In the genomic region with DNA sequence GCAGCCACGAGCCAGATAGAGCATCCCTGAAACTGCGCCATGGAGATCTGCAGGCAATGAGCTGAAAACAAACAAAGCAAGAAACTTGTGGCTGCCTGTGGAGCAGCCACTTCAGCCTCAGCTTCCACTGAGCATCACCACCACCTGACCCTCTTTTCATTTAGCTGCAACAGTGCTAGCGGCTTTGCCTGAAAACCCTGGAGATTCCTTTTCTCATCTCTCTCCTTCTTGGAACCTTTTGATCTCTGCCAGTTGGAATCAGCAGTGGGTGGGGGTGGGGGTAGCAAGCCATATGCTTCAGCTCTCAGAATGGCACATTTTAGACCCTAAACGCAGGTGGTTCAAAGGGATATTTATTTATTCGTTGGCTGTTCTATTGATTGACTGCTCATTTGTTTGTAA, we compare ENCODE assay signal across 16 mouse cellular contexts.
DNase-seq lines count a peak whose midpoint lies in the region; ATAC-seq and TF ChIP-seq lines count a peak whose summit lies in the region.
"Had no signal": no experiment of that assay in that cellular context is flagged by ENCODE, and none has a peak within 500 bp of the region (broad histone marks: within the 10 kb centered on the region; RNA-seq: fewer than 3 reads in every experiment).

No protein-coding gene starts in this region.

- no peaks in the 10 kb centered on the region for H3K27me3 ChIP-seq in cerebellum, adult 2 months (ENCODE audit: control insufficient read depth, insufficient read depth, low read length)
- no peaks in the 10 kb centered on the region for H3K27me3 ChIP-seq in midbrain, embryonic 10.5 days (ENCODE audit: low read depth, poor library complexity, severe bottlenecking)
- no peaks in the 10 kb centered on the region for H3K27me3 ChIP-seq in midbrain, embryonic 11.5 days (ENCODE audit: control insufficient read depth, insufficient read depth, low read length)
- H3K27me3 ChIP-seq in hindbrain, embryonic 16.5 days (replicated peaks; ENCODE audit: control insufficient read depth, insufficient read depth, low read length) = no peaks in the 10 kb centered on the region
- H3K27me3 ChIP-seq: stomach, embryonic 15.5 days had no signal

- peaks cover 16% of the 10 kb centered on the region for H3K4me1 ChIP-seq in cerebellum, adult 2 months (ENCODE audit: control insufficient read depth, insufficient read depth, low read length)
- H3K4me1 ChIP-seq in midbrain, embryonic 10.5 days = peaks cover 10% of the 10 kb centered on the region
- H3K4me1 ChIP-seq in midbrain, embryonic 11.5 days (ENCODE audit: control insufficient read depth, insufficient read depth, low read length) = peaks cover 5% of the 10 kb centered on the region; the same call in 1 of the 2 replicates
- H3K4me1 ChIP-seq in hindbrain, embryonic 16.5 days (ENCODE audit: control insufficient read depth, insufficient read depth, low read depth, low read length) = peaks cover 12% of the 10 kb centered on the region
- H3K4me1 ChIP-seq: stomach, embryonic 15.5 days had no signal

- H3K9ac ChIP-seq in midbrain, embryonic 11.5 days (ENCODE audit: low read length) = no peak overlapping the region
- no peak overlapping the region for H3K9ac ChIP-seq in hindbrain, embryonic 16.5 days (ENCODE audit: low read depth, low read length)
- H3K9ac ChIP-seq: stomach, embryonic 15.5 days had no signal

- H3K9me3 ChIP-seq in midbrain, embryonic 10.5 days (replicated peaks) = no peaks in the 10 kb centered on the region
- H3K9me3 ChIP-seq in midbrain, embryonic 11.5 days (ENCODE audit: control insufficient read depth, low read length) = no peaks in the 10 kb centered on the region
- H3K9me3 ChIP-seq in hindbrain, embryonic 16.5 days (ENCODE audit: control insufficient read depth, low read length) = no peaks in the 10 kb centered on the region
- H3K9me3 ChIP-seq: stomach, embryonic 15.5 days had no signal

- no peaks in the 10 kb centered on the region for H3K36me3 ChIP-seq in midbrain, embryonic 10.5 days
- no peaks in the 10 kb centered on the region for H3K36me3 ChIP-seq in midbrain, embryonic 11.5 days (ENCODE audit: control insufficient read depth, insufficient read depth, low read length)
- no peaks in the 10 kb centered on the region for H3K36me3 ChIP-seq in hindbrain, embryonic 16.5 days (ENCODE audit: control insufficient read depth, insufficient read depth, low read length)
- H3K36me3 ChIP-seq: stomach, embryonic 15.5 days had no signal

- WGBS in cerebellum, adult 2 months = 7% methylated on average over 5 of the region's 5 CpGs
- WGBS in midbrain, embryonic 10.5 days = 30% methylated on average over 5 of the region's 5 CpGs
- 25% methylated on average over 5 of the region's 5 CpGs for WGBS in midbrain, embryonic 11.5 days
- WGBS in hindbrain, embryonic 16.5 days = 14% methylated on average over 5 of the region's 5 CpGs

- TF ChIP-seq CTCF in cerebellum, adult 2 months (IDR thresholded peaks at IDR 0.05; ENCODE audit: borderline replicate concordance, insufficient read depth, low read depth, low read length) = no peak

- DNase-seq in cerebellum, adult 2 months = peak; percentile 30 to 43
- no peak for DNase-seq in cerebellum, adult 8-10 months
- DNase-seq in midbrain, embryonic 10.5 days (ENCODE audit: low spot score) = no peak
- no peak for DNase-seq in midbrain, embryonic 11.5 days (ENCODE audit: low spot score, missing footprints)
- no peak for DNase-seq in right cerebral cortex, postnatal 25 days
- DNase-seq in adrenal gland, postnatal 10 days = no peak
- no peak for DNase-seq in adrenal gland, postnatal 14 days
- DNase-seq: heart, postnatal 14 days; kidney, postnatal 14 days; lung, adult 2 months; lung, postnatal 4 days; retina, postnatal 1 day had no signal

- TF ChIP-seq POLR2A in cerebellum, adult 2 months (IDR thresholded peaks at IDR 0.05; ENCODE audit: borderline replicate concordance, insufficient read depth, low read length) = no peak

- no peak for ATAC-seq in midbrain, embryonic 11.5 days (ENCODE audit: low FRiP score)
- ATAC-seq in hindbrain, embryonic 16.5 days = peak; percentile 51
- ATAC-seq: activated CD4-positive, CD25-positive, alpha-beta regulatory T cell, adult 4 months; intestine, postnatal 0 days had no signal

- H3K27ac ChIP-seq in cerebellum, adult 2 months (ENCODE audit: insufficient read depth, low read length) = no peak overlapping the region
- 0 out of 2 replicates have a peak overlapping the region, but pooled peaks have one; percentile 1 for H3K27ac ChIP-seq in midbrain, embryonic 10.5 days (replicated peaks)
- no peak overlapping the region for H3K27ac ChIP-seq in midbrain, embryonic 11.5 days (ENCODE audit: low read depth, low read length)
- H3K27ac ChIP-seq in hindbrain, embryonic 16.5 days (ENCODE audit: low read depth, low read length) = peak overlapping the region; percentile 34; the same call in 1 of the 2 replicates
- H3K27ac ChIP-seq: stomach, embryonic 15.5 days had no signal

- H3K4me2 ChIP-seq in midbrain, embryonic 11.5 days = no peak overlapping the region
- H3K4me2 ChIP-seq in hindbrain, embryonic 16.5 days (ENCODE audit: low read length) = no peak overlapping the region; the same call in 1 of the 2 replicates
- H3K4me2 ChIP-seq: stomach, embryonic 15.5 days had no signal

- H3K4me3 ChIP-seq in cerebellum, adult 2 months (replicated peaks; ENCODE audit: insufficient read depth, low read depth, low read length) = no peak overlapping the region
- H3K4me3 ChIP-seq in midbrain, embryonic 10.5 days = no peak overlapping the region
- no peak overlapping the region for H3K4me3 ChIP-seq in midbrain, embryonic 11.5 days (ENCODE audit: low read depth, low read length)
- H3K4me3 ChIP-seq in hindbrain, embryonic 16.5 days (ENCODE audit: low read length) = no peak overlapping the region
- H3K4me3 ChIP-seq: stomach, embryonic 15.5 days had no signal

Comparison
In these comparisons a context has a peak if more than half of its experiments do, and no peak if none do; other contexts are left out.
1. DNase-seq: peak in cerebellum, adult 2 months (2 of 2); none in cerebellum, adult 8-10 months (single experiment), midbrain, embryonic 10.5 days (single experiment), midbrain, embryonic 11.5 days (single experiment), right cerebral cortex, postnatal 25 days (single experiment), adrenal gland, postnatal 10 days (single experiment) and adrenal gland, postnatal 14 days (single experiment).
2. H3K27ac ChIP-seq: peak in midbrain, embryonic 10.5 days (single experiment) and hindbrain, embryonic 16.5 days (single experiment); none in cerebellum, adult 2 months (single experiment) and midbrain, embryonic 11.5 days (single experiment).